ENCODE assay signal across 12 mouse cellular contexts in genomic region chr11:115001474-115002040, GRCm38 (mm10). TPM values are rescaled to one million over a fixed set of nuclear protein-coding genes. Genes with fewer than 3 reads are reported as not detected.
A peak's percentile ranks its signal among the peaks of the same experiment; 100 is the strongest.
DNase-seq lines count a peak whose midpoint lies in the region; ATAC-seq and TF ChIP-seq lines count a peak whose summit lies in the region.
"Had no signal": no experiment of that assay in that cellular context is flagged by ENCODE, and none has a peak within 500 bp of the region (broad histone marks: within the 10 kb centered on the region; RNA-seq: fewer than 3 reads in every experiment).

TSS of gene Cd300c2 (minus strand) at chr11:115001880.

- H3K9ac ChIP-seq in liver, adult 2 months (ENCODE audit: low read depth, low read length), result no peak within 1 kb of the TSS
- H3K9ac ChIP-seq in midbrain, embryonic 13.5 days (replicated peaks), result no peak within 1 kb of the TSS
- H3K9ac ChIP-seq: neural tube, embryonic 15.5 days had no signal

- no peaks in the 10 kb centered on the region for H3K36me3 ChIP-seq in liver, adult 2 months (ENCODE audit: control insufficient read depth, insufficient read depth, low read length)
- H3K36me3 ChIP-seq in midbrain, embryonic 13.5 days, result no peaks in the 10 kb centered on the region
- H3K36me3 ChIP-seq: embryonic facial prominence, embryonic 10.5 days; neural tube, embryonic 15.5 days had no signal

- H3K27me3 ChIP-seq in liver, adult 2 months (ENCODE audit: control insufficient read depth, insufficient read depth, low read length), result no peaks in the 10 kb centered on the region
- H3K27me3 ChIP-seq in midbrain, embryonic 13.5 days, result no peaks in the 10 kb centered on the region
- H3K27me3 ChIP-seq: neural tube, embryonic 15.5 days had no signal

- TF ChIP-seq CTCF in liver, adult 2 months (IDR thresholded peaks at IDR 0.05; ENCODE audit: low read depth, low read length), result no peak
- TF ChIP-seq CTCF in bone marrow macrophage, adult 2 months (IDR thresholded peaks at IDR 0.05; ENCODE audit: low read depth, low read length), result no peak

- no peaks in the 10 kb centered on the region for H3K4me1 ChIP-seq in liver, adult 2 months (ENCODE audit: control insufficient read depth, insufficient read depth, low read length)
- peaks cover 63% of the 10 kb centered on the region for H3K4me1 ChIP-seq in bone marrow macrophage, adult 2 months (ENCODE audit: control insufficient read depth, insufficient read depth, low read length)
- H3K4me1 ChIP-seq in midbrain, embryonic 13.5 days (replicated peaks), result no peaks in the 10 kb centered on the region
- H3K4me1 ChIP-seq: embryonic facial prominence, embryonic 10.5 days; neural tube, embryonic 15.5 days had no signal

- 83% methylated on average over 7 of the region's 7 CpGs for WGBS in liver, adult 2 months
- 87% methylated on average over 7 of the region's 7 CpGs for WGBS in midbrain, embryonic 13.5 days

- ATAC-seq in megakaryocyte, adult 5-6 weeks (ENCODE audit: poor library complexity, severe bottlenecking), result peak; percentile 57
- ATAC-seq in midbrain, embryonic 13.5 days, result no peak

- no peaks in the 10 kb centered on the region for H3K9me3 ChIP-seq in midbrain, embryonic 13.5 days
- H3K9me3 ChIP-seq: embryonic facial prominence, embryonic 10.5 days; neural tube, embryonic 15.5 days had no signal

- no peaks in the 10 kb centered on the region for H3K79me2 ChIP-seq in liver, adult 2 months (ENCODE audit: control insufficient read depth, insufficient read depth, low read length)

- peak within 1 kb of the TSS; percentile 14 for H3K4me3 ChIP-seq in liver, adult 2 months (ENCODE audit: insufficient read depth, low read depth, low read length)
- H3K4me3 ChIP-seq in bone marrow macrophage, adult 2 months (ENCODE audit: insufficient read depth, low read length), result peak within 1 kb of the TSS; percentile 59
- H3K4me3 ChIP-seq in midbrain, embryonic 13.5 days (replicated peaks), result no peak within 1 kb of the TSS
- H3K4me3 ChIP-seq: embryonic facial prominence, embryonic 10.5 days; neural tube, embryonic 15.5 days had no signal

- DNase-seq in liver, adult 2 months (ENCODE audit: extremely low read depth, low read depth, low spot score), result peak; percentile 36
- no peak for DNase-seq in liver
- DNase-seq in cerebellum, postnatal 10 days, result peak; percentile 16 to 24
- no peak for DNase-seq in retina, embryonic 14.5 days (ENCODE audit: low spot score)
- DNase-seq: kidney, adult 8-10 months; kidney, postnatal 4 days; right cerebral cortex, postnatal 25 days had no signal

- peak within 1 kb of the TSS; percentile 64 for H3K27ac ChIP-seq in liver, adult 2 months (replicated peaks; ENCODE audit: insufficient read depth, low read depth, low read length)
- H3K27ac ChIP-seq in bone marrow macrophage, adult 2 months (ENCODE audit: insufficient read depth, low read depth, low read length), result peak within 1 kb of the TSS; percentile 99
- H3K27ac ChIP-seq in midbrain, embryonic 13.5 days, result no peak within 1 kb of the TSS
- H3K27ac ChIP-seq: embryonic facial prominence, embryonic 10.5 days; neural tube, embryonic 15.5 days had no signal

- no peak within 1 kb of the TSS for H3K4me2 ChIP-seq in midbrain, embryonic 13.5 days (replicated peaks)
- H3K4me2 ChIP-seq: neural tube, embryonic 15.5 days had no signal

- no peak for TF ChIP-seq POLR2A in liver, adult 2 months (IDR thresholded peaks at IDR 0.05; ENCODE audit: extremely low read depth, insufficient read depth, low read length)
- no peak for TF ChIP-seq POLR2A in bone marrow macrophage, adult 2 months (IDR thresholded peaks at IDR 0.05; ENCODE audit: borderline replicate concordance, low read depth, low read length)

RNA-seq across cellular contexts. Expression of gene Cd300c2, which starts in this region (rescaled TPM):
- total RNA-seq in liver, adult 2 months (2014; rRNA removed), result 5.6 and 7.9 TPM in 2 replicates
- polyA plus RNA-seq in liver, adult 2 months (2012; rRNA removed), result 3.5 and 4.9 TPM in 2 replicates
- polyA plus RNA-seq in bone marrow macrophage, adult 2 months (2012; ENCODE audit: insufficient read depth, insufficient read length, missing spikeins), result 447 and 482 TPM in 2 replicates
- total RNA-seq in megakaryocyte, adult 5-6 weeks (2015), result 30.8 and 36.3 TPM in 2 replicates
- 23.7 and 26.5 TPM in 2 replicates for total RNA-seq in megakaryocyte, adult 5-6 weeks (2017)
- polyA plus RNA-seq in midbrain, embryonic 13.5 days (2015; fragmentation: Nextera tagmentation; extraction: Ambion mirVana), result 0.81 and 0.82 TPM in 2 replicates

Comparison
In these comparisons a context has a peak if more than half of its experiments do, and no peak if none do; other contexts are left out.
1. RNA of gene Cd300c2 (polyA plus RNA-seq): 447 to 482 TPM in bone marrow macrophage, adult 2 months; 3.5 to 4.9 TPM in liver, adult 2 months and 0.81 to 0.82 TPM in midbrain, embryonic 13.5 days; every median in the first group is over 10 times any median in the second.
2. DNase-seq: peak in liver, adult 2 months (single experiment) and cerebellum, postnatal 10 days (2 of 2); none in liver (single experiment) and retina, embryonic 14.5 days (single experiment).